Mouse (Mus musculus) liver, embryonic 13.5 days (tissue): ENCODE measurements at regions not wholly inside any gene's neighbourhood (a gene's known extent, or its start where the extent isn't known, plus 50 kb on each side); places are given as distances from the start of the nearest gene placed in this dataset.

ENCODE experiments used
- ATAC-seq: fragments of 200-750 bp; cut with Nextera tagmentation; 2 replicates; pipeline ENCODE4 v1.8.0; 2017; ENCODE audit warnings: low read depth, mild to moderate bottlenecking, moderate number of reproducible peaks, moderate library complexity
- DNase-seq: peaks from one replicate; pipeline ENCODE4 v3.0.0; 2022
- H3K27ac ChIP-seq: fragments of 300-500 bp; sonication (generic); 2 replicates; pipeline ENCODE4 v1.5.1; 2015; ENCODE audit warnings: moderate library complexity, mild to moderate bottlenecking, inconsistent platforms
- H3K27me3 ChIP-seq: fragments of 300-500 bp; sonication (generic); 2 replicates; pipeline ENCODE4 v1.6.1; 2015; ENCODE audit warnings: mild to moderate bottlenecking, inconsistent platforms
- H3K36me3 ChIP-seq: fragments of 300-500 bp; sonication (generic); 2 replicates; pipeline ENCODE4 v1.6.1; 2015; ENCODE audit warnings: mild to moderate bottlenecking, inconsistent platforms
- H3K4me1 ChIP-seq: fragments of 300-500 bp; sonication (generic); replicated peaks from 2 replicates; pipeline ENCODE4 v1.6.1; 2015; ENCODE audit warnings: inconsistent platforms
- H3K4me2 ChIP-seq: fragments of 300-500 bp; sonication (generic); 2 replicates; pipeline ENCODE4 v1.6.1; 2015; ENCODE audit warnings: inconsistent platforms, mild to moderate bottlenecking, moderate library complexity
- H3K4me3 ChIP-seq: fragments of 300-500 bp; sonication (generic); replicated peaks from 2 replicates; pipeline ENCODE4 v1.5.1; 2015; ENCODE audit warnings: mild to moderate bottlenecking, inconsistent platforms
- H3K9ac ChIP-seq: fragments of 300-500 bp; sonication (generic); 2 replicates; pipeline ENCODE4 v1.6.1; 2015; ENCODE audit warnings: mild to moderate bottlenecking, inconsistent platforms
- H3K9me3 ChIP-seq: fragments of 300-500 bp; sonication (generic); replicated peaks from 2 replicates; pipeline ENCODE4 v1.6.1; 2016; ENCODE audit warnings: inconsistent platforms
- WGBS: fragments of 180-500 bp; shearing (Covaris S2); methylation state at CpG from one replicate; pipeline ENCODE4 v1.1.7; 2015; ENCODE audit not compliant: insufficient replicate concordance; 5-methylcytosine and 5-hydroxymethylcytosine counted together

DNA sequence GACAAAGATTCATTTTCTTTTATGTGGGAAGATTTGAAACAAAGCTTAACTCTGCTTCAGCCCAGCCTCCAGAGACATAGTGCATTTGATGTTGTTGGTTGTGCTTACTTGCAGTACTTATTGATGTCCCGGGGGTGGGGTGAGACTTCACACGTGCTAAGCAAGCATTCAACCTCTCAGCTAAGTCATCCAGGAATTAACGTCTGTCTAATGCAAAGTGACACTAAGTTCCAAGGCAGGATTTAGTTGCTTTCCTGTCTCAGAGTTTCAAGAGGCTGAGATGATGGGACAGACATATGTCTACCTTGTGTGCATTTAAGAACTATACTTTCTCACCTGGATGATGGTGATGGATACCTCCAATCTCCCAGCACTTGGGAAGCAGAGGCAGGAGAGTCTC, 189.0 kb upstream of the Erbb4 start:
- DNase-seq: no peak
- no peaks in the 10 kb centered on the region for H3K9me3 ChIP-seq
- no peaks in the 10 kb centered on the region for H3K4me1 ChIP-seq
- H3K9ac ChIP-seq: no peak overlapping the region
- H3K27ac ChIP-seq: no peak overlapping the region
- no peak overlapping the region for H3K4me3 ChIP-seq
- ATAC-seq: no peak
- H3K4me2 ChIP-seq: no peak overlapping the region
- H3K36me3 ChIP-seq: no peaks in the 10 kb centered on the region
- no peaks in the 10 kb centered on the region for H3K27me3 ChIP-seq
- 57% methylated on average over 3 of the region's 3 CpGs for WGBS

DNA sequence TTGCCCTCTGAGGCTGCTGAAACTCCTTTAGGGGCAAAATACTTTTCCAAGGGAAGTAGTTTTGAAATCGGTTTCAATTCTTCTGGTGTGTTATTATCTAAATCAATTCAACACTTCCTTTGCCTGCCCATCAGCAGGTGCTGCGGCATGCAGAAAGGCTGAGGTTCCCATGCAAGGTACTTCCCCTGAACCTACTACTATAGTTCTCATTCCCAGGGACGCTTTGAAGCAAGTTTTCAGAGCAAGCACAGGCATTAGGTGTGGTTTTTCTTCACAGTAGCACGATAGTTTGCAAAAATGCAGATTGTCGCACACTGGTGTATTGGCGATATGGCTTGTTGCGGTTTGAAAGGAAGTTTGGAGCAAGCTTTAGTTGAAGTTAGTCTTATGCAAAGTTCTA, 183.5 kb upstream of the Erbb4 start:
- H3K9ac ChIP-seq: no peak overlapping the region
- ATAC-seq (no peak), DNase-seq (no peak)
- no peaks in the 10 kb centered on the region for H3K9me3 ChIP-seq
- no peaks in the 10 kb centered on the region for H3K27me3 ChIP-seq
- no peak overlapping the region for H3K4me2 ChIP-seq
- 53% methylated on average over 7 of the region's 7 CpGs for WGBS
- no peak overlapping the region for H3K27ac ChIP-seq
- no peak overlapping the region for H3K4me3 ChIP-seq
- H3K36me3 ChIP-seq: no peaks in the 10 kb centered on the region
- H3K4me1 ChIP-seq: no peaks in the 10 kb centered on the region

DNA sequence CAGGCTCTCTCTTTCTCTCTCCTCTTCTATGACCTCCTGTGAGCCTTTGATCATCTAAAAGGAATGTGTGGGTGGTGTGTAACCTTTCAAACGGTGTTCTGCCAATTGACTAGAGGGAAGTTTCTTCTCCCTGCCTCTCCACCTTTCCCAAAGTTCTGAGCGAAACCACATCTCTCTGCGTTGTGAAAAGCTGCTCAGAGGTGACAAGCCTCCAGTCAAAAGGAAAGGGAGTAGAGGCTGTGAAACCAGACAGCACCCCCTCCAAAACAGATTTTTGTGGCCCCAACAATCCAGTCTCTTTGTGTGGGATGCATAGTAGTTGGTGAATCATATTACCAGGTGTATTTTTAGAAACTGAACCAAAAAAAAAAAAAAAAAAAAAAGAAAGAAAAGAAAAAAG, 178.5 kb upstream of the Erbb4 start:
- WGBS: 38% methylated on average over 3 of the region's 3 CpGs
- Histone ChIP-seq H3K27ac (no peak overlapping the region), H3K9me3 (no peaks in the 10 kb centered on the region), H3K4me1 (no peaks in the 10 kb centered on the region), H3K4me3 (no peak overlapping the region), H3K4me2 (no peak overlapping the region), H3K27me3 (no peaks in the 10 kb centered on the region), H3K9ac (no peak overlapping the region), H3K36me3 (no peaks in the 10 kb centered on the region)
- DNase-seq (no peak), ATAC-seq (no peak)

DNA sequence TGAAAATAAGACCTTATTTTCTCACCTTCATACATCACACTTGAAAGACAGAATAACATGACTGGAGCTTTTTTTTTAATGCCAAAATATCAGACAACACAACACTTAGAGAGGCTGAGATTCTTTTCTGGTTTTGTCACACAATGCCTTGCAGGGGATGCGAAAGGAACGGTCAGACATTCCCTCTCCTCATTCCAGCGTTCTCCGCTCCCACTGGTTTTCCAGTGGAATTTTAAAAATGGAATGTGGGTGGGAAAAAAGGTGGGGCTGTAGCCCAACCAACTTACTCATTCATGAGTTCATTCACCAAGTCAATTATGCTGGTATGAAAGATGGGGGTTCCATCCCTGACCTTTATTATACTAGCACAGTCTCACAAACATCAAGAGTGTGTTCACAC, 169.6 kb upstream of the Erbb4 start:
- Histone ChIP-seq H3K27me3 (no peaks in the 10 kb centered on the region), H3K4me1 (no peaks in the 10 kb centered on the region), H3K36me3 (no peaks in the 10 kb centered on the region), H3K4me3 (no peak overlapping the region), H3K9me3 (no peaks in the 10 kb centered on the region), H3K4me2 (no peak overlapping the region), H3K27ac (no peak overlapping the region), H3K9ac (no peak overlapping the region)
- 75% methylated on average over 4 of the region's 4 CpGs for WGBS
- DNase-seq (no peak), ATAC-seq (no peak)

DNA sequence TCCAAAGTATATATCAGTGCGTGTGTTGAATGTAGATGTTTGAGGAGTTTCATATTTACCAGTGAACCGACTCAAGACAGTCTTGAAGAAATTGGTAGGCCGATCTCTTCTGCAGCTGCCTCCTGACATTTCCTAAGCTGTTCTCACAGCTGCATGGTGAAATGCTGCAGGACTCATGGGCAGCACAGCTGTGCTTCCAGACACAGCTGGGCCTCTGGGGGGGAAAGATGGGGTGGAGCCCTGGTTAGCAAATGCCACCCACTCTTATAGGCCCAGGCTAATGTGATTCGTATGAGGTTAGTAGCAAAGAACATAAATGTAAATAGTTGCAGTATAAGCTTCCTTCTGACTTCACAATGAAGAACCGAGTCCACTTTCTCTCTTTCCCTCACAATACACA, 139.8 kb upstream of the Erbb4 start:
- 71% methylated on average over 5 of the region's 5 CpGs for WGBS
- DNase-seq: no peak
- H3K4me1 ChIP-seq: no peaks in the 10 kb centered on the region

DNA sequence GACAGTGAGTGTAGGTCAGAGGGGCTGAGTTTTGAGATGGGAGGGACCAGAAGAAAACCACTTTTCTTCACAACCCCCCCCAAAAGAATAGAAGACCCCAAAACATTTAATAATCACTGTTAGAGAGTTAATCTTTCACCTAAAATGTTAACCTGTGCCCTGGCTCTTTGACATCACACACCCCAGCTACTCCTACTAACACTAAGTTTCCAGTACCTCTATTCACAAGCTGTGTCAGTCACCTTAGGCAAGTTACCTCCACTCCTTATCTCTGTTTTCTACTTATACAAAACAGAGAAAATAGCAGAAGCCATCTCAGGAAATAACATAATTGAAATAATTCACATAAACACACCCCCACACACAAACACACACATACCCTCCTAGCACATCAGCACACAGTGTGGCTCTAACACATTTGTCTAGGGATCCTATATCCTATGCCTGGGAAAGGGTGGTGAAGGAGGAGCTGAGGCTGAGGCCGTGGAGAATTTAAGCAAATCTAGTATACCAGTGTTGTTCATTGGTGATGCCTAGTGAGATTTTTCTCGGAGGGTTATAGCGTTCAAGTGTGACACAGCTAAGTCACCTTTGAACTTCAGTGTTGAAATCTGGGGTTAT, 134.5 kb upstream of the Erbb4 start:
- no peaks in the 10 kb centered on the region for H3K27me3 ChIP-seq
- no peak overlapping the region for H3K4me3 ChIP-seq
- no peaks in the 10 kb centered on the region for H3K9me3 ChIP-seq
- no peaks in the 10 kb centered on the region for H3K36me3 ChIP-seq
- DNase-seq (no peak), ATAC-seq (no peak)
- H3K4me2 ChIP-seq: peak overlapping the region; percentile 28; the same call in 1 of the 2 replicates
- no peak overlapping the region for H3K27ac ChIP-seq
- no peaks in the 10 kb centered on the region for H3K4me1 ChIP-seq
- no peak overlapping the region for H3K9ac ChIP-seq
- WGBS: 67% methylated on average over 3 of the region's 3 CpGs

More for the DNA sequence above, 139.8 kb upstream of the Erbb4 start:
- ATAC-seq: no peak
- H3K9ac ChIP-seq: no peak overlapping the region
- H3K36me3 ChIP-seq: no peaks in the 10 kb centered on the region
- H3K4me2 ChIP-seq: no peak overlapping the region
- H3K9me3 ChIP-seq: no peaks in the 10 kb centered on the region
- no peaks in the 10 kb centered on the region for H3K27me3 ChIP-seq
- H3K4me3 ChIP-seq: no peak overlapping the region
- no peak overlapping the region for H3K27ac ChIP-seq

DNA sequence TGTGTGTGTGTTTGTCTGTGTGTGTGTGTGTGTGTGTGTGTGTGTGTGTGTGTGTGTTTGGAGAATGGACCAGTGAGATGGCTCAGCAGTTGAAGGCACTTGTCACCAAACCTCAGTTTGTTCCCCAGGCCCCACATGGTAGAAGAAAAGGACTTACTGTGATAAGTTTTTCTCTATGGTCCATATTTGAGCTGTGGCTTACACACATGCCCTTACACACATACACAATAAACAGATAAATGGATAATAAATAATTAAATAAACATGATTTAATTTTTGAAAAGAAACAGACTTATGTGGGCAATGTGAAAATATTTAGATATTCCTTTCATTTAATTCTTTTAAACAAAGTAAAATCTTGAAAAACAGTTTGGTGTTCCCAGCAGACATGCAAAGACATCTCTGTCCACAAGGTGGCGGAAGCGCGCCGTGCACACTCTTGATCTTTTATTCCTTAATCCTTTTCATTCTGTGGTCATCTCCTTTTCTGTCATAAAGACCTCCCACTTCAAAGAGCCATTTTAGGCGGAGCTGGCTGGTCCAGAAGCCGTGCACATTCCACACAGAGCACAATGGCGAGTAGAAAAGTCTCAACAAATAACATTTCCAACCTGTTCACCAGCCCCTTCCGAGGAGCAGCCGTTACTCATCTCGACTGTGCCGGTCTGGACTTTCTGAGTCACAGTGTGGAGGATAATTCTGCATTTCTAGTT, 133.8 kb upstream of the Erbb4 start:
- H3K27ac ChIP-seq: no peak overlapping the region
- no peak overlapping the region for H3K9ac ChIP-seq
- no peaks in the 10 kb centered on the region for H3K4me1 ChIP-seq
- H3K4me3 ChIP-seq: no peak overlapping the region
- H3K36me3 ChIP-seq: no peaks in the 10 kb centered on the region
- ATAC-seq (no peak), DNase-seq (no peak)
- H3K9me3 ChIP-seq: no peaks in the 10 kb centered on the region
- 16% methylated on average over 11 of the region's 11 CpGs for WGBS
- H3K4me2 ChIP-seq: peak overlapping the region; percentile 28
- no peaks in the 10 kb centered on the region for H3K27me3 ChIP-seq

DNA sequence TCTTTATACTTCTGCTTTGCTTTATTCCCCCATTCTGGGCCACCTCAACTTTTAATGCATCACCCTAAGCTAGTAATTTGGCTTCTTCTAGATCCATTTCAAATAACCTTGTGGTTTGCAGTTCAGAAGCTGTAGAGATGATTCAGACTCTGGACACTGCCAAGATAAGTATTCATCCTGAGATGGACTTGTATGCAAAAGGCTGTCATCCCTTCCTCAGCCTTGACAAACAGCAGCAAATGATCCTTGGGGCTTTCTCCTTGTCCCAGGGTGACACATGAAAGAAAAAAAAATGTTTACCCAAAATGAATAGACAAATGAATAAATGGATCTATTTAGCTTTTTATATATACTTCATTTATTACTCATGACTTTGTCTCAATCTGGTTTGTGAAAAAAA, 120.0 kb upstream of the Erbb4 start:
- ATAC-seq (no peak), DNase-seq (no peak)
- Histone ChIP-seq H3K9me3 (no peaks in the 10 kb centered on the region), H3K27ac (no peak overlapping the region), H3K9ac (no peak overlapping the region), H3K4me1 (no peaks in the 10 kb centered on the region), H3K27me3 (no peaks in the 10 kb centered on the region), H3K4me3 (no peak overlapping the region), H3K4me2 (no peak overlapping the region), H3K36me3 (no peaks in the 10 kb centered on the region)

DNA sequence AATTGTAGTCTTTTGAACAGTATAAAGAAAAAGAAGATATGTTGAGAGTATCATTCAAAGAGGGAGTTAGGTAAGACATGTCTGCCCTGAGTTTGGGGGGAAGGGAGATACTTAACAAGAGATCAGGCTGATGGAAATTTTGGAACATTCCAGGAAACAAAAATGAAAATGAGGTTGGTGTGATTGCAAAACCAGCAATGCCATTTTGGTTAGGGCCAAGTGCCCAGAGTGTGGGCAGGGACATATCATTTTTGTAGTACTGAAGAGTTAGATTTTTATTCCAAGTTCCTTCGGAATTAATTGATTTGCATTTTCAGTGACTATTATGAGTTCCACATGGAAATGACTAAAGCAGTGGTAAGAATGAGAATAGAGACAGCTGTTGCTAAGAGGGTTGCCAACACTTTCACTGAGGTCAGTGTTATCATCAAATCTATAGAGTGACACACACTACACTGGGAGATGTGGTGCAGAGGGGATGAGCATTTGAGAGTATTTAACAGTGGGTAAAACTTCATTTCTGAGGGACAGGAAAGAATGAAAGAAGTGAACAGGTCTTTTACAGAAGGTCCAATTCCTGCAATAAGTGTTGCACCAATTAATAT, 105.1 kb upstream of the Erbb4 start:
- H3K4me3 ChIP-seq: no peak overlapping the region
- ATAC-seq (no peak), DNase-seq (no peak)
- no peaks in the 10 kb centered on the region for H3K27me3 ChIP-seq
- no peak overlapping the region for H3K27ac ChIP-seq
- H3K4me1 ChIP-seq: no peaks in the 10 kb centered on the region
- H3K4me2 ChIP-seq: no peak overlapping the region
- no peaks in the 10 kb centered on the region for H3K9me3 ChIP-seq
- H3K36me3 ChIP-seq: no peaks in the 10 kb centered on the region
- no peak overlapping the region for H3K9ac ChIP-seq
- 64% methylated on average over 1 of the region's 1 CpGs for WGBS

DNA sequence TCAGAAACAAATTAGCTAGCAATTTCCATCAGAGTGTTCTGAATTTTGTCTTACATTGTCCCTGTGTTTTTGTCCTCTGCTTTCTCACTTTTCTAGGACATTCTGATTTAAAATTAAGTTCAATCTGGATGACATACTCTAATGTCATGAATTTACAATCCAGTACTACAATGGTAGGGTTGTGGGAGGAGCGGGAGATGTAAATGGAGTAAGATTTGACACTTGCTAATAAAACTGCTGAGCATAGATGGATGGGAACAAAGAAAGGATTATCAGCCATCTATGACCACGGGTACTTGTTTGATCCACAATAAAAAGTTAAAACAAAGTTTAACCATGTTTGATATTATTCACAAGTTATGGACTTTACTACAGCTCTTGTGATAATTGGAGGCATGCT, 94.9 kb upstream of the Erbb4 start:
- Histone ChIP-seq H3K9ac (no peak overlapping the region), H3K4me2 (no peak overlapping the region), H3K4me1 (no peaks in the 10 kb centered on the region), H3K36me3 (no peaks in the 10 kb centered on the region), H3K9me3 (no peaks in the 10 kb centered on the region), H3K4me3 (no peak overlapping the region), H3K27me3 (no peaks in the 10 kb centered on the region), H3K27ac (no peak overlapping the region)
- WGBS: 57% methylated on average over 2 of the region's 2 CpGs
- DNase-seq (no peak), ATAC-seq (no peak)

DNA sequence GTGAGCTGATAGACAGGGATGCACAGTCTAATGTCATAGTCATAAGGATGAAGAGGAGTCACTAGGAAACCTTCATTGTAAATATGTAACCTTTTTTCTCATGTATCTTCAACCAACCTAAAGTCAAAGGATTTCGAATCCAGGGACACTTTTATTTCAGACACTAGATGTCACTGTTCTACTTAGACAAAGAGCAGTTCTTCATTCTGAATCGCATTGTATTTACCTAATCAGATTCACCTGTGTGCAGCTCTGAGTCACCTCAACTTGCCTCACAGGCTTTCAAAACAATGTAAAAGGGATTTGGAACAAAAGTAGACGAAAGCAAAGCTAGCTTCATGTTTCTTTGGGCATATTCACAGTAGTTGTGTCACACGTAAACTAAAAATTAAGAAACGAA, 57.3 kb upstream of the Erbb4 start:
- no peak overlapping the region for H3K4me2 ChIP-seq
- no peak overlapping the region for H3K4me3 ChIP-seq
- no peak overlapping the region for H3K9ac ChIP-seq
- no peaks in the 10 kb centered on the region for H3K36me3 ChIP-seq
- H3K4me1 ChIP-seq: no peaks in the 10 kb centered on the region
- WGBS: 33% methylated on average over 5 of the region's 5 CpGs
- no peaks in the 10 kb centered on the region for H3K9me3 ChIP-seq
- H3K27me3 ChIP-seq: no peaks in the 10 kb centered on the region
- DNase-seq: no peak
- no peak overlapping the region for H3K27ac ChIP-seq
- no peak for ATAC-seq
